ENCODE assay signal across 8 mouse cellular contexts in the genomic region with DNA sequence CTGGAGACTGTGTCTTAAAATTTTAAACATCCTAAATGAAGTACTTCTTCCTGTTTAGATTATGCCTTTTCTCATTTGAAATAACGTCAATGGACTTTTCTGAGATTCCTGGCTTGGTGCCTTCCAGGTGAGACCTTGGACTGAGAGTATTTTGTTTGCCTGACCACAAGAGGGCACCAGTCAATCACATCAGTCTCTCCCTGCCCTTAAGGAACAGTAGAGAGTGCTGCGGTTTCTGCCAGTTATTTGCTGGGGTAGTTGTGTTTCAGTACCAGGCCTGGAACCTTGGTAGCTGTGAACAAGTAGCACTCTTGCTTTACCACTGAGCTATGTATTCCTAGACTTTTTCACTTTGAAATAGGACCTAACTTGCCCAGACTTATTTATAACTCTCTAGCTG. TPM values are rescaled to one million over a fixed set of nuclear protein-coding genes. Genes with fewer than 3 reads are reported as not detected.
DNase-seq lines count a peak whose midpoint lies in the region; ATAC-seq lines count a peak whose summit lies in the region.
"Had no signal": no experiment of that assay in that cellular context is flagged by ENCODE, and none has a peak within 500 bp of the region (broad histone marks: within the 10 kb centered on the region; RNA-seq: fewer than 3 reads in every experiment).

No protein-coding gene starts in this region.

- H3K4me2 ChIP-seq in liver, embryonic 11.5 days = peak overlapping the region; percentile 41

- no peak overlapping the region for H3K9ac ChIP-seq in liver, embryonic 11.5 days (ENCODE audit: low read depth, low read length)

- 8% methylated on average over 2 of the region's 2 CpGs for WGBS in liver, embryonic 11.5 days

- peak overlapping the region; percentile 48 for H3K4me3 ChIP-seq in erythroblast, embryonic 14.5 days (replicated peaks)
- H3K4me3 ChIP-seq in liver, embryonic 11.5 days (ENCODE audit: low read depth, low read length) = no peak overlapping the region

- H3K36me3 ChIP-seq in erythroblast, embryonic 14.5 days (ENCODE audit: control insufficient read depth) = no peaks in the 10 kb centered on the region; the same call in 1 of the 2 replicates
- no peaks in the 10 kb centered on the region for H3K36me3 ChIP-seq in liver, embryonic 11.5 days (ENCODE audit: control insufficient read depth, insufficient read depth, low read length)

- H3K27me3 ChIP-seq in erythroblast, embryonic 14.5 days (ENCODE audit: control insufficient read depth) = no peaks in the 10 kb centered on the region
- no peaks in the 10 kb centered on the region for H3K27me3 ChIP-seq in liver, embryonic 11.5 days (replicated peaks; ENCODE audit: control insufficient read depth, insufficient read depth, low read length)

- DNase-seq in A20 (ENCODE audit: low read depth, low spot score) = peak; percentile 76
- DNase-seq in CD4-positive, CD25-positive, alpha-beta regulatory T cell, adult 2 months (ENCODE audit: low read depth, low spot score) = peak; percentile 90
- peak; percentile 65 for DNase-seq in c-Kit-positive CD71-negative TER-119-negative erythroid progenitor cells, embryonic 14.5 days (ENCODE audit: low read depth)
- DNase-seq in induced T-regulatory cell, adult 2 months (ENCODE audit: low read depth) = peak; percentile 88
- DNase-seq in liver, embryonic 11.5 days (ENCODE audit: low spot score) = no peak

- peak overlapping the region; percentile 65 for H3K27ac ChIP-seq in liver, embryonic 11.5 days (ENCODE audit: low read depth, low read length)

- H3K9me3 ChIP-seq in erythroblast, embryonic 14.5 days (ENCODE audit: control insufficient read depth, low read length) = no peaks in the 10 kb centered on the region
- no peaks in the 10 kb centered on the region for H3K9me3 ChIP-seq in liver, embryonic 11.5 days (ENCODE audit: control insufficient read depth, low read length)

- peaks cover 66% of the 10 kb centered on the region for H3K4me1 ChIP-seq in erythroblast, embryonic 14.5 days (ENCODE audit: control insufficient read depth)
- H3K4me1 ChIP-seq in liver, embryonic 11.5 days (replicated peaks; ENCODE audit: control insufficient read depth, insufficient read depth, low read length) = peaks cover 20% of the 10 kb centered on the region

- ATAC-seq in liver, embryonic 11.5 days (replicated peaks; ENCODE audit: low FRiP score) = peak; percentile 86
- peak; percentile 94 for ATAC-seq in neutrophil, adult 5-6 weeks (ENCODE audit: extremely low read depth, insufficient number of reproducible peaks, low FRiP score, poor library complexity, severe bottlenecking)

RNA-seq across cellular contexts. Expression of gene Nol6, which starts 5.2 kb away (rescaled TPM):
- polyA plus RNA-seq in erythroblast, embryonic 14.5 days (2012) = 1.3 and 1.6 TPM in 2 replicates
- polyA plus RNA-seq in liver, embryonic 11.5 days (2014; fragmentation: Nextera tagmentation; extraction: Ambion mirVana) = 35.8 and 39.8 TPM in 2 replicates
- 13.2 and 15.6 TPM in 2 replicates for total RNA-seq in neutrophil, adult 5-6 weeks (2017)

RNA-seq across cellular contexts. Expression of gene Ube2r2, which starts 6.1 kb away (rescaled TPM):
- polyA plus RNA-seq in erythroblast, embryonic 14.5 days (2012) = 15.9 and 16.5 TPM in 2 replicates
- 46.7 and 49.2 TPM in 2 replicates for polyA plus RNA-seq in liver, embryonic 11.5 days (2014; fragmentation: Nextera tagmentation; extraction: Ambion mirVana)
- 49.2 and 56.8 TPM in 2 replicates for total RNA-seq in neutrophil, adult 5-6 weeks (2017)

RNA-seq across cellular contexts. Expression of gene Aqp3, which starts 31.4 kb away (rescaled TPM):
- polyA plus RNA-seq in erythroblast, embryonic 14.5 days (2012) = 3.0 and 4.8 TPM in 2 replicates
- polyA plus RNA-seq in liver, embryonic 11.5 days (2014; fragmentation: Nextera tagmentation; extraction: Ambion mirVana) = 12.7 and 15.7 TPM in 2 replicates
- 0.86 and 1.2 TPM in 2 replicates for total RNA-seq in neutrophil, adult 5-6 weeks (2017)
- total RNA-seq: left cerebral cortex, postnatal 36 days had no signal

Comparison
In these comparisons a context has a peak if more than half of its experiments do, and no peak if none do; other contexts are left out.
1. RNA of gene Nol6, which starts 5.2 kb away (polyA plus RNA-seq): 35.8 to 39.8 TPM in liver, embryonic 11.5 days; 1.3 to 1.6 TPM in erythroblast, embryonic 14.5 days; every median in the first group is over 10 times any median in the second.